Mouse (Mus musculus): ENCODE data around the gene Cx3cr1. TPM values are rescaled to one million over a fixed set of nuclear protein-coding genes. Genes with fewer than 3 reads are reported as not detected.

Gene Cx3cr1
- polyA plus RNA-seq (2021; fragmentation: Nextera tagmentation): 35.2 and 39.9 TPM in 2 replicates
- long read RNA-seq, experiment 1, transcript Cx3cr1-201 (2 exons, 3,753 nt): major isoform, 66 of 79 reads
- long read RNA-seq, experiment 1, partial matches to known transcripts: 7 of 79 reads
- long read RNA-seq, experiment 1, other reads (novel, unspliced or antisense): 6 of 79 reads
- long read RNA-seq, experiment 2, transcript Cx3cr1-201 (2 exons, 3,753 nt): major isoform, 9 of 25 reads
- long read RNA-seq, experiment 2, partial matches to known transcripts: 0 of 25 reads
- long read RNA-seq, experiment 2, other reads (novel, unspliced or antisense): 16 of 25 reads

GRCm38 (mm10) chr9:120069779-120070178, at the start of gene Cx3cr1:
TSS of gene Cx3cr1 (minus strand) at chr9:120069879.

GRCm38 (mm10) chr9:120110211-120111018, 40.7 kb upstream of the Cx3cr1 start, which contains the start of gene Slc25a38:
TSS of gene Slc25a38 (plus strand) at chr9:120110374.

GRCm38 (mm10) chr9:120091696-120092238, 22.1 kb upstream of the Cx3cr1 start, which contains the start of gene Ccr8:
TSS of gene Ccr8 (plus strand) at chr9:120092114.

GRCm38 (mm10) chr9:120023086-120023811, 46.4 kb downstream of the Cx3cr1 start, which contains the start of gene Xirp1:
TSS of gene Xirp1 (minus strand) at chr9:120023598.

GRCm38 (mm10) chr9:119984536-119985011, 85.1 kb downstream of the Cx3cr1 start, which contains the start of gene Csrnp1:
TSS of gene Csrnp1 (minus strand) at chr9:119984658.

GRCm38 (mm10) chr9:119937005-119937773, 132.5 kb downstream of the Cx3cr1 start, which contains the start of the genes Gorasp1 and Ttc21a:
TSS of gene Gorasp1 (minus strand) at chr9:119937565.
TSS of gene Ttc21a (plus strand) at chr9:119937606.

GRCm38 (mm10) chr9:119894339-119895009, 175.2 kb downstream of the Cx3cr1 start, which contains the start of gene Wdr48:
TSS of gene Wdr48 (plus strand) at chr9:119894878.

Other genes starting within 250 kb of the Cx3cr1 start
- gene Scn11a, start 244.4 kb downstream of the Cx3cr1 start, polyA plus RNA-seq (2021; fragmentation: Nextera tagmentation): 0.04 TPM in 2 replicates
- 29.1 and 30.4 TPM in 2 replicates for gene Wdr48, start 175.0 kb downstream of the Cx3cr1 start, polyA plus RNA-seq (2021; fragmentation: Nextera tagmentation)
- 12.5 and 14.3 TPM in 2 replicates for gene Gorasp1, start 132.3 kb downstream of the Cx3cr1 start, polyA plus RNA-seq (2021; fragmentation: Nextera tagmentation)
- 0.19 and 0.27 TPM in 2 replicates for gene Ttc21a, start 132.3 kb downstream of the Cx3cr1 start, polyA plus RNA-seq (2021; fragmentation: Nextera tagmentation)
- 2.5 and 3.1 TPM in 2 replicates for gene Csrnp1, start 85.2 kb downstream of the Cx3cr1 start, polyA plus RNA-seq (2021; fragmentation: Nextera tagmentation)
- gene Xirp1, start 46.3 kb downstream of the Cx3cr1 start, polyA plus RNA-seq (2021; fragmentation: Nextera tagmentation): 0.03 and 0.04 TPM in 2 replicates
- not detected in 2 replicates for gene Ccr8, start 22.2 kb upstream of the Cx3cr1 start, polyA plus RNA-seq (2021; fragmentation: Nextera tagmentation)
- 17.3 and 24.6 TPM in 2 replicates for gene Slc25a38, start 40.5 kb upstream of the Cx3cr1 start, polyA plus RNA-seq (2021; fragmentation: Nextera tagmentation)
- 541 and 675 TPM in 2 replicates for gene Rpsa, start 57.8 kb upstream of the Cx3cr1 start, polyA plus RNA-seq (2021; fragmentation: Nextera tagmentation)
- 178 and 232 TPM in 2 replicates for gene Mobp, start 79.8 kb upstream of the Cx3cr1 start, polyA plus RNA-seq (2021; fragmentation: Nextera tagmentation)
- 7.4 and 18.4 TPM in 2 replicates for gene Myrip, start 231.6 kb upstream of the Cx3cr1 start, polyA plus RNA-seq (2021; fragmentation: Nextera tagmentation)